Mouse (Mus musculus) embryo, embryonic 10 days (tissue): ENCODE data around the gene Cdt1.

ENCODE experiments used
- DNase-seq: peaks from one replicate; pipeline ENCODE4 v3.0.0-alpha.2; 2015; ENCODE audit warnings: low spot score

Cdt1 gene

DNA sequence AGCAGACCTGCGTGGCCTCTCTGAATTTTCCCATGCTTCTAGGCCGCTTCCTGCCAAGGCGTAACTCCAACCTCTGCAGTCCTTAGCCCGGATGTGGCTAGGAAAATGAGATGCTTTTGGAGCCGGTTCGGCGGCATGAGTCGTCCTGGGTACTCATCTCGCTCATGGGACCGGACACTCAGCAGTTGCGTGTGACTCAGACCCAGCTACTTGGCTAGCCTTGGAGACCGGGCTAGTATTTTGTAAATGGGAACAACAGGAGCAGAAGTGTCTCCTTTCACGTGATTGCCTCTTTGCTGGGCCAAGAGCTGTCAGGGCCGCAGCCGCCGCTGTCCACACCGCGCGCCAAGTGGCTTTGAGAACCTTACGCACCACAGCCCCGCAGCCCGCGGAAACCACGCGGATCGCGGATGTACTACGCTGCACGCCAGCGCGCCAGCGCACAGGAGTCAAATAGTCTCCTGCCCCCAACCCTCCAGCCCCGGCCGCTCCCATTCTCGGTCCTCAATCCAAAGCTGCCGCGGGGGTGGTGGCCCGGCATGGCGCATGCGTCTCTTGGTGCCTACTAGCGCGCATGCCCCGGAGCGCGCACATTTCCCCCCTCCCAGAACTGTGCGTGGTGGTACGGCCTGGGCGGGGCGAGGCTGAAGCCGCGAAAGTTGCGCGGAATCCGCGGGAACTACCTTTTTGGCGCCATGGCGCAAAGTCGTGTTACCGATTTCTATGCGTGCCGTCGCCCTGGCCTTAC lies at the start of gene Cdt1:
Gene Cdt1 (plus strand): TSS at position 655 of the 748 bp plus-strand sequence.
- peak; percentile 97 for DNase-seq

DNA sequence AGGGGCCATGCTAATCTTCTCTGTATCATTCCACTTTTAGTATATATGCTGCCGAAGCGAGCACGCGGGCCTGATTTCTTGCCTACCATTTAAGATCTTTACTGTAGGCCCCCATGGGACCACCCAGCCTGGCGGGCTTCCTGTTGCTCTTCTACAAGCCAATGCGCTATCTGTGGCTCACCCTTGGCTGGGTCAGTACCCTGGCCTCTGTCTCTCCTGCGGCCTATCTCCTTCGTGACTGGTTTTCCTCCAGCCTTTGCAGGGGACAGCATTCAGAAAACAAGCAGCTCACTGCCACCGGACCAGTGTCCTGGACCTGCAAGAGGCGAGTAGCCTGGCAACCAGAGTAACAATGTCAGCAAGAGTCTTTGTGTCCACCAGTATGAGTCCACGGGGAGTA lies 47.2 kb upstream of the Cdt1 start:
- DNase-seq: no peak

DNA sequence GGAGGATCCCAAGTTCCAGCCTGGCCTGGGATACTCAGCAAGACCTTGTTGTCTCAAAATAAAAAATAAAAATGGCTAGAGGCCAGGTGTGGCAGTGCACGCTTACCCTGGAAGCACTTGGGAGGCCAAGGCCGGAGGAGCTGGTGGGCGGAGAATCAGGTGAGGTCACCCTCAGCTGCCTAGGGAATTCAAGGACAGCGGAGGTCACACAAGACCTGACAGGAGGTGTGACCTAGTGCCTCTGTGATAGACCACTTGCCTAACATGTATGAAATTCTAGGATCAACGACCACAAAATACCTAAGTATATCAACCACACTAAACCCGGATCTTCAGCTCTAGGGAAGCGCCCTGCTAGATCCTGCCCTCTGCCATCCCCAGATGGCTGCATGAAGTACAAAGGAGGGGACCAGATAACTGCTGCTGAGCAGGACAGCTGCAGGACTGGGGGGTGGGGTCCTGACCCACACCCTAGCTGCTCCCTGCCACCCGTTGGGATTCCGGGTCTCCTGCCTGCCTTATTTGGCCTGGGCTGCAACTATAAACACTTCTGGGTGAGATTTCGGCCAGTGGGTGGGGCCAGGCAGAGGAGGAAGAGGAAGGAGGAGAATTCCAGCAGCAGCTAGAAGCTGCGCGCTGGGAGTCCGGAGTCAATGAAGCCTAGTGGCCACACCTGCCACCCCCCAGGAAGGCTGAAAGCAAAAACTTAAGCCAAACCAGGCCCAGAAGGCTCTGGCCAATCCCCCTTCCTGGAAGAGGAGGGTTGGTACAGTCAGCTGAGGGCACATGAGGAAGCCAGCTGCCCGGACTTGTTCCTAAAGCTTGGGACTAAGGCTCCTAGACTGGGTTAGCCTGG lies 44.8 kb upstream of the Cdt1 start:
- DNase-seq: peak; percentile 37

DNA sequence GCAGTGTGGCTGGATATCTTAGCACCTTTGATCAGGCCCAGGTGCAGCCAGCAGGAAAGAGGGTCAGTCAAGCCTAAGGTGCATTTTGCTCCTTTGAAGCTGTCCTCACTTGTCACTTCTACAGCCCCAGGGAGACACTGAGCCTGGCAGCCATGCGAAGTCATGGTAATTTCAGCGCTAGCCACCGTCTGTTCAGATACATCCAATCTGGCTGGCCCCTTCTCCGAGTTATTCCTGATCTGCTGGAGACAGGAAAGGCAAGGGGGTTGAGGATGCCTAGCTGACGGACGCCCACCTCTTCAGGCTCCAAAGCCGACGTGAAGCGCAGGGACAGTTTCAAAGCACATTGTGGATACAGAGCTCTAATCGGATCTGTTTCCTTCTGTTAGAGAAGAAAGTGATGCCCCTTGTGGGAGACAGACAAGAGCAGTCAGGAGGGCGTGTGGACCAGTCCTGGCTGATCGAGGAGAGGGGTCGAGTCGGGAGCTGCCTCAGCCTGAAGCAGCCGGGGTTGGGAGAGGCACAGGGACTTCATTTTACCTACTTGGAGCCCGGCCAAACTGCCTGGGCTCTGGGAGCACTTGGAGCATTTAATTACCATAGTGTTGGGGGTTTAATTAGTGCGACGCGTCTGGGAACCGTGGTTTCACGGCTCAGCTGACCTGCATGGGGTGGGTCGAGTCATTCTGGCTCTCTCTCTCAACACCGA lies 44.0 kb upstream of the Cdt1 start:
- peak; percentile 32 for DNase-seq

DNA sequence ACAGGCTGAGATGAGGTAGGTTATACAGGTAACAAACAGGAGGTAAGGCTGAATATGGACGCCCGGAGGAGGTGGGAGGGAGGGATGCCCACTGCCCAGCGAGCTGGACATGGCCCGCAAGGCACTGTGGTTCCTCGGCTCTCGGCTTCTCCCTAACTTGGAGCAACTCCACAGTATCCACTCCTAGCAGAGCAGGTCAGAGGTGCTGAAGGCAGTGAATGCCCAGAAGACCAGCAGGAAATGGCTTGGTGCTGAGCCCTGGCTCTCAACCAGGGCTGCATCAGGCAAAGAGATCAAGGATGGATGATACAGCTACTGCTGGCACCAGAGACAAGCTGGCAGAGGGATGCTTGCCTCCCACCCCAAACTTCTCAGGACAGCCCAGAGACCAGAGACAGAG lies 43.3 kb upstream of the Cdt1 start:
- no peak for DNase-seq

DNA sequence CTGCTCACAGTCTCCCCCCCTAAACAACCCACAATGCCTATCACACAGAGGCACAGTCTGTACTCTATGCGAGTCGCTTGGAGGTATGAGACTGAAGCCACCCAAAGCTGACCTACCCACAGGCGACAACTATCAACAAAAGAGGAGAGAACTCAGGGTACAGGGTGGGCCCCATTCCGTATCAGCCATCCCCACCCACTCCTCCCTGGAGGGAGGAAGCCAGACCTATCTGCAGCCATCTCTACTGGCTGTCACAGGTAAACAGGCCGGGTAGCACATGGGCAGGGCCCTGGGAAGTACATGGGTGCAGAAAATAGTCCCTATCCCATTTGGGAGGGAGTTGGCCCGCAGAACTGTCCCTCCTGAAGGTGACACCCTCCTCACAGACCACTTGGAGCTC lies 42.8 kb upstream of the Cdt1 start:
- no peak for DNase-seq

DNA sequence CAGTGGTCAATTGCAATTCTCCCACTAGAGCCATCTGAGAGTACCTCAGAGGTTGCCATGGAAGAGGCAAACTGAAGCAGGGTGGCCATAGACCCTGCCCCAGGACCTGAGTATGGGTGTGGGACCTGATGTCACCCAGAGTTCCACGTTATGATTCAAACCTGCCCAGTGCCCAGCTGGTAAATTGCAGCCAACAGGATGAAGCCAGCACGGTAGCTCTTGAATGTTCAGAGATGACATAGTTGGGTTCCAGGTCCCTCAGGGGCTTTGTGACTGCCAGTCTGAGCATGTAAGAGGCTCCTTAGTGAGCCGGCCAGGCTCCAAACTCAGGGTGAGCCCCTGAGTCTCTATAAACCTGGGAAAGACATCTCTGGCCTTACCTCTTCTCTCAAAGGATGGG lies 41.7 kb upstream of the Cdt1 start:
- no peak for DNase-seq

DNA sequence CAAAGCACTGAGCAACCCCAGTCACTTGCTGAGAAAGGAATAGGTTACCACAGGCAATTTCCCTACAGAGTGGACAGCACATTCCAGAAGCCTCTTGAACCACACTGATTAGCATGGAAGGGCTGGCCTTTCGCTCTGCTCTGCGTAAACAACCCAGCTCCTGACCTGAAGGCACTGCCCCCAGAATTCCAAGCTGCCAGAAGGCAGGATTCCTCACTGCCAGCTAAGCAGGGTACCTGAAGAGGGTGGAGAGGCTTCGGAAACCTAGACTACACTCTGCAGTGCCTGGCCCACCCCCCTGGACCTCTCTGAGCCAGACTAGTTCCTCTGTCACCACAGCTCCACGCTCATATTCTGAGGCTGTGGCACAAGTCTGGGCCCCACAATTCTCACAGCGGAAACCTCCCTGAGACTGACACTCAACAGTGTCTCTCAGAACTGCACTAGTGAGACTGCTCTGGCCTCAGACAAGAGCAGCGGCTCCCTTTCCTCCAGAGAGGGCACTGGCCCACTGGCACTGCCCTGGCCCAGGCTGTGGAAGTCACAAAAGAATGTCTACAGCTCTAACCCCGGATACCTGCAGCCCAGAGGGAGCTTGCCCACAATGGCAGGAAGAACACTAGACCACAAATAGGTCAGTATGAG lies 41.2 kb upstream of the Cdt1 start:
- DNase-seq: peak; percentile 47

DNA sequence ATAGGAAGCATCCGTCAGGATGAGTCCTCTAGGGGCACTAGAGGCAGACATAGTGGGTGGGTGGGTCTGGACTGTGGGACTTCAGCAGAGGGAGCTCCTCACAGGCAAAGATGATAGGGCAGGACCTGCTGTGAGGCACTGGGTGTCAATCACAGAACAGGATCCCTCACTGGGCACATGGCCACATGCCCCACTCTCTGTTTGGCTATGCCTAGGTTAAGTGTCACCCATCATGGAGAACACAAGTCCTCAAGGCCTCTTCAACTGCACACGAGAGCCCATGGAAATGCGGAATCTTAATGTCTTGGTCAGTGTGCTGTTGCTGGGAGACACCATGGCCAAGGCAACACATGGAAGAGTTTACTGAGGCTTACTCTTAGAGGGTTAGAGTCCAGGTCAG lies 39.9 kb upstream of the Cdt1 start:
- no peak for DNase-seq

DNA sequence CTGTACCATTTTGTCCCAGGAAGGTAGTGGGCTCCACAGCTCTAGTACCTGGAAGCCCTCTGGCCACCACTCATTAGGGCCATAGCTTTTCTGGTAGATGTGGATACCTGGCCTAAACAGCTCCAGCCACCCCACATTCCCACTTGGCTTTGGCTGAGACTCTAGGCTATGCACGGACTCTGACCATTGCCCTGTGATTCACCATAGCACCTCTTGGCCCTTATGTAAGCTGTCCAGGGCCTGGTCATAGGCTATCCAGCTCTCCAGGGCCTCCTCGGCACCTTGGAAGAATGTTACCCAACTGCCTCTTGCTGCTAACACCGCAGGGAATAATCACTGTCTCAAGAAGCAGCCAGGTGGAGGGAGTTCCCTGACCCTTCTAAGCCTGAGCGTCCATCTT lies 38.7 kb upstream of the Cdt1 start:
- no peak for DNase-seq

DNA sequence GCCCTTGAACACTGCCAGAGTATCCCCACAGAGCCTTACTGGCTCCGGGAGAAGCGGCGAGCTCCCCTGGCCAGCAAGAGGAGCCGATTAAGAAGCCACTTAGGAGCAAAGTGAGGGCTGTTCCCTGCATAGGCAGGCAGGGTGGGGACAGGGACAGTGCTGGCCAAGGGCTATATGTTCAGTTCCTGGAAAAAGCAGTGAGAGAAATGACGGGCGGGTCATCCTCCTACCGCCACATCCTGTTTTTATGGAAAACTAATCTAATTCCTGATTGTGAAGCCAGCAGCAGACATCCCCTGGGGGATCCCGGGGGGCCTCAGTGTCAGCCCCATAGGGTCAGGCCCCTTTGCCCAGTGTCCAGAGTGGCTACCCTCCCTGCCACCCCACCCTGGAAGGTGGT lies 36.5 kb upstream of the Cdt1 start:
- no peak for DNase-seq

DNA sequence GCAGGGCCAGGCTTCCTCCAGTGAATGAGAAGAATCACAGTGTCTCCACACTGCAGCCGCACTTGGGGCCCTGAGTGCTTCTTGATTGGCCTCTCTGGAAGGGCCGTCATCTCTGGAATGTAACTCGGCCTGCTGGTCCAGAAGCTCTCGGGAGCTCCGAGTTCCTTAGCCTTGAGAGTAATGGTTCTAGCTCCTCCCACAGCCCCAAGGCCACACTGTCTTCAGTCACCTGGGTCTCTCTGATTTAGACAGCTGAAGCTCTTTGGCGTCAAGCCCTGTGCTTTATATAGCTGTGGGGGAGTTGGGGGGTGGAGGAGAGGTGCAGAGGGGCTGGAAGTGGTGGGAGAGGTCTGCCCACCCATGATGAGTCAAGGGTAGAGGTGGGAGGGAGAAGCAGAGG lies 30.8 kb upstream of the Cdt1 start:
- peak; percentile 65 for DNase-seq

DNA sequence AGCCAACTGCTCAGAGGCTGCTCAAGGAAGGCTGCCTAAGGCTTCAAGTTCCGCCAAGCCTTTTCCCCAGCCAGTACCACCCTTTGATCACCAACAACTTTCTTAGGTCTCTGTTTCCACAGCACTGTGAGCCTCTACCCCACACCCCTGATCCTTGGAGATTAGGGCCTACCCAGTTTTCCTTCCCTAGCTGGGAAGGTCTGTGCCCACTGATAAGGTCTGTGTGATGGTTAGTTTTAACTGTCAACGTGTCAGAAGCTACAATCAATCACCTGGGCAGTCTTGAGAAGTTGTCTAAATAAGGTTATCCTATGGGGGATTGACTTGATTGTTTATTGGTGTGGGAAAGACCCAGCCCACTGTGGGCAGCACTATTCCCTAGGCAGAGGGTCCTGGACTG lies 30.0 kb upstream of the Cdt1 start:
- DNase-seq: no peak

DNA sequence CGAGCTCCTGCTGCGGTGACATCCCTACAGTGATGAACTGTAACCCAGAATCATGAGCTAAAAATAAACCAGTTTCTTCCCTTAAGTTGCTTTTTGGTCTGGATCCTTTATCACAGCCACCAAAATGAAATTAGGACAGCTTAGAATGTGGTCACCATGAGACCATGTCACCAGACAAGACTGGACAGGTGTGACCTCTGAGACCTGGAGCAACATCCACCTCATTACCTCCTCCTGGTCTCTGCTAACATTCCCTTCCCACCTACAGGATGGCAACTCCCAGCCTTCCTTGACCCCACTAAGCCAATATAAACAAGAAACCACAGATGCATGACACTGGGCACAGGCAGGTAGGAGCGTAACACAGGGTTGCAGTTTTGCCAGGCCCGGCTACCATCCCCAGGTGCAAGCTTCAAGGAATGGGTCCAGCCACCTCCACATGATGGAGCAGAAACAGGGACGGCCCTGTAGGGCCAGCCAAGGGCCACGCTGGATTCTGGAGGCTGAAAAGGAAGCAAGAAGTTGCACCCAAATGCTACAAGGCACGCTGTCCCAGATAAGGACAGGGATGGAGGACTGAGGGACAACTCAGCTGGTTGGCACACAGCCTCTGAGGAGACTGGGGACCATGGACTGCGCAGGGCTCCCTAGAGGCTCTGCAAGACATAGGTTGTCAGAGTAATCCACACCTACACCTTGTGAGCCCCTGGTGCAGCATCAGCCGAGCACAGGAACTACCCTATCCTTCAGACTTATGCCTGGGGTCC lies 29.3 kb upstream of the Cdt1 start:
- no peak for DNase-seq

DNA sequence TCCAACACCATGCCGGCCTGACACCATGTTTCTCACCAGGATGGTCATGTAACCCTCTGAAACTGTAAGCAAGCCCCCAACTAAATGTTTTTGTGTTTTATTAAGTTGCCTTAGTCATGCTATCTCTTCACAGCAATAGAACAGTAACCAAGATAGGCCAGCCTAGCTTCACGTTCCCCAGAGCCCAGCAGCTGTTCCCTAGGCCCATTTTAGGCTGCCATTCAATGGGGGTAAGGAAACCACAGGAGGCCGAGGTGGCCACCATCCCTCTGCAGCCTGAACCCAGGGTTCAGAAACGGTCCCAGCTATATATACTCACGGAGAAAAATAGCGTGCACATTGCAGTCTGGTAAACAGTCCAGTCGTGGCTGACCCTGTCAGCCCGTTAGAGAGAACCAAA lies 23.7 kb upstream of the Cdt1 start:
- no peak for DNase-seq

DNA sequence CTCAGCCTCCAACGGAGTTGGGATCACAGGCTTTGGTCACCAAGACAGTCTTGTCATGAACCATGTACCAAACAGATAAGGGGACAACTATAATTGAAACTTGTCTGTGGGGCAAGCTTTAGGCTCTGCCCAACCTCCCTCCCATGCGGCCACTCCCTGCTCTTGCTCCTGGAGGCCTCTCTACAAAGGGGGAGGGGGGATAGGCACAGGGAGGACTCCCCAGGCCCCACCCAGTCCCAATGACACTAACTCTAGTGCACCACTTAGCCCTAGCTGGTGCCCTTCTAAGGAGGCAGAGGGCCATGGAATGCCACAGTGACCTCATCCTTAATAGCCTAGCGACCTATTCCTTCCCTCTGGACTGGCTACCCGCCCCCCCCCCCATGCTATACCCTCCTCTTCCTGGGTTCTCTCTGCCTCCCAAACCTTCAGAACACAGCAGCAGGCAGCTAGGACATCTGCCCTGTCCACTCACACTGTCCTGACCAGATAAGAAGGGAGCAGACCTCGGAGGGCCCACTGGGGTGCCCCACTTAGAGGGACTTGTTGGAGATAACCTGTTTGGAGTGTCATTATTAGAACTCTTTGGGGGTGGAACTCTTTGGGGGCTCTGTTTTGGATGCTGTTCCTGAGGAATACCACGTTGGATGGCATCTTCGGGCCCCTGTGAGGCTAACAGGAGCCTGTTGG lies 21.6 kb upstream of the Cdt1 start:
- no peak for DNase-seq

DNA sequence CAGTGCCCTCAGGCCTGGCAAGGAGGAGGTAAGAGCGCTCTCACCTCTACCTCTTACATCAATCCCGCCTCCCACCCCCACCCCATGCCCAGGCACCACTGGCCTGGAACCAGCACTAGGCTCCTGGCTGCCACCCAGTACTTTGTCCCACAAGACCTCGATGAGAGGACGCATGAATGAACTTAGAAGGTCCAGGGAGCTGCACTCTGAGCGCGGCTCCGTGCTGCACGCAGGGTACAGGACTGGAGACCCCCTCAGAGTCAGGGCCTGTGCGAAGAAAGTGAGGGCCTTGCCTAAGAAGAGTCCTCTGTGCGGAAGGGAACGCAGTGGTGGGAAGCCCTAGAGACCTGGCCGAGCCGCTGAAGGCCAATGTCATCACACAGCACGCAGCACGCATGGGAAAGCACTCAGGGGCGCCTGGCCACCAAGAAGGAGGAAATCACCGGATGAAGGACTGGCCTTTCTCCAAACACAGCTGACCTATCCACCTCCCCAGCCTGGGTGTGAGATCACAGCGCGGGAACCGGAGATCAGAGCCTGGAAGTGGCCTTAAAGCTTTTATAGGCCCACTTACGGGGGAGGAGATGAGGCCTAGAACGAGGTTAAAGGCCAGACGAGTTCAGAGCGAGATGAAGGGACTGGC lies 20.9 kb upstream of the Cdt1 start:
- DNase-seq: peak; percentile 56

DNA sequence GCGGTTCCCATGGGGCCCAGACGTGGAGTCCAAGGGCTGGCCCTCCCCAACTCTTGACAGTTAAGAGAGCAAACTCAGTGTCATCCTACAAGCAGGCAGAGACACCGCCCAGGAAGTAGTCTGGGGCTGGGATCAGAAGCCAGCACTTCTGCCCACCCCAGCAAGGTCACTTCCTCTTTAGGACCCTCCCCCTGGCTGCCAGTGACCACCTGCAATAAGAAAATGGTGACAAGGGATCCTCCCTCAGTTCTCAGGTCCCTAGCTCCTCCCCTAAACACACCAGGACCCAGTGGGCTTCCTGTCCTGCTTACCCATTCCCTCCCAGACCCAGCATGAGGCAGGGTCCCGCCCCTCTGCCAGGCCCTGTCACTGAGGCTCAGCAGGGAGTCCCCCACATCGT lies 20.0 kb upstream of the Cdt1 start:
- peak; percentile 59 for DNase-seq

DNA sequence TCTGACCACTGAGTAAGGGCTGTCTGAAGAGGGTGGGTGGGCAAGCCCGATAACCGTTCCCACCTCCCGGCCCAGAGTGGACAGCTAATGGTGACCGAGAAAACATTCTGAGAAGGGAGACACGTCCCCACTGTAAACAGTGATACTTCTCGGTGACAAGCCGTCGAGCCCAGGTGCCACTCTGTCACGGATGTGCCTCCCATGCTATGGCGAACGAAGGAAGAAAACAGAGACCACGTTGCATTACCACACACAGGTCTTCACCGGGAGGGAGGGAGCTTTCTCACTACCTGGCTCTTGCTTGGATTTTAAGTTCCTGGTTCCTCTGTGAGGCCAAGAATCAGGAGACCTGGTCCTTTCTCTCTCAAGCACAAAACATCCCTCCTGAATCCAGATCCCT lies 19.5 kb upstream of the Cdt1 start:
- DNase-seq: no peak

DNA sequence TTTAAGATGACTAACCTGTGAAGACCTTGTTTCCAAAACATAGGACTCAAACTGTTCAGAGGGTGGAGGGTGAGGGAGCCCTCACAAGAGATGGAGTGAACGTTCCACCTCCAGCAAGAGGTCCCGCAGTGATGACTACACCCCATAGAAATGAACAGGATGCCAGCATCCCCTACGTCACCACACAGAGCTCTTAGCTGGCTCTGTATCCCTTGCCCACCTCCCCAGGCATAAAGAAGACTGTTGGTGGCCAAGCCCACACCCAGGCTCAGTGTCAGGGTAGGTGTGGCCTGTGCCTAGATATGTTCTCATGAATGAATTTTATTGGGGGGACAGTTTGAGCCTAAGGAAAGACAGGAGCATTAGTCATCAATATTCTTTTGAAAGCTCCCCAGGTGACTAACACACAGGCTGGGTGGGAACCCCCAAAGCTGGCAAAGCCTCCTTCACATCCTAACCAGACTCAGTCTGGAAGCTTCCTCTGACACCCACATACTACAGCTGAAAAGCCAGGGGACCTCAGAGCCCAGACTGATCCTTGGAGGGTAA lies 18.9 kb upstream of the Cdt1 start:
- no peak for DNase-seq
